ENCODE assay signal across 9 mouse cellular contexts in the genomic region with DNA sequence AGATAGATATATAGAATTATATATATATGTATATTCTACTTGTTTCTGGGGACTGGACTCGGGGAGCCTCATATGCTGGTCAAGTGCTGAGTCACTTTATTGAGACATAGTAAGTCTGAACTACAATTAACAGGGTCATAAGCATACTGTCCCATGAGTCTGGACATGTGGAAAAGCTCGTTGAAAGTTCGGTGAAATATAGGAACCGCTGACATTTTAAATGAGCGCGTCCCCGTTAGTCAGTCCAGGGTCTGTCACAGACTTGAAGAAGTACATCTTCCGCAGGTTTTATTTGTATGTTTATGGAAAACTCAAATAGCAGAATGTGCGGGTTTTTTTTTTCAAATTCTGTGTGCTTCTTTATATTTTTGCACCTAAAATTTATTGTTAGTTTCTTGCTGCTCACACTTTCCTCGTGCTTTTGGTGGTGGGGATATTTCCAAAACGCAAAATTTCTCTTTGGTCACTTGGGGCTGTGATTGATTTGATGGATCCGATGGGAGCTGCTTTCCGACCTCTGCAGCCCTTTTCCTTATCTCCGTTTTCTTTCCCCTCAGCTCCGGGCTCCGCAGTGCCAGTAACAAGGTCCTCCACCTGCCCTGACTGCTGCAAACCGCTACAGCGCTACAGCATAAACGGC. TPM values are rescaled to one million over a fixed set of nuclear protein-coding genes. Genes with fewer than 3 reads are reported as not detected.
DNase-seq lines count a peak whose midpoint lies in the region; ATAC-seq and TF ChIP-seq lines count a peak whose summit lies in the region.
"Had no signal": no experiment of that assay in that cellular context is flagged by ENCODE, and none has a peak within 500 bp of the region (broad histone marks: within the 10 kb centered on the region; RNA-seq: fewer than 3 reads in every experiment).

No protein-coding gene starts in this region.

- no peaks in the 10 kb centered on the region for H3K36me3 ChIP-seq in lung, embryonic 15.5 days
- no peaks in the 10 kb centered on the region for H3K36me3 ChIP-seq in forebrain, embryonic 11.5 days (ENCODE audit: control insufficient read depth, insufficient read depth, low read length)
- no peaks in the 10 kb centered on the region for H3K36me3 ChIP-seq in intestine, embryonic 16.5 days (ENCODE audit: control insufficient read depth, insufficient read depth, low read length)
- no peaks in the 10 kb centered on the region for H3K36me3 ChIP-seq in small intestine, adult 2 months (ENCODE audit: control insufficient read depth, insufficient read depth, low read length)

- ATAC-seq in lung, embryonic 15.5 days (ENCODE audit: borderline replicate concordance, extremely low read depth, low FRiP score, low TSS enrichment) = no peak
- ATAC-seq in forebrain, embryonic 11.5 days (replicated peaks; ENCODE audit: low FRiP score) = no peak
- no peak for ATAC-seq in intestine, embryonic 16.5 days

- peaks cover 88% of the 10 kb centered on the region for H3K27me3 ChIP-seq in lung, embryonic 15.5 days
- peaks cover 82% of the 10 kb centered on the region for H3K27me3 ChIP-seq in forebrain, embryonic 11.5 days (ENCODE audit: control insufficient read depth, insufficient read depth, low read length)
- peaks cover 69% of the 10 kb centered on the region for H3K27me3 ChIP-seq in intestine, embryonic 16.5 days (replicated peaks; ENCODE audit: control insufficient read depth, insufficient read depth, low read length)
- H3K27me3 ChIP-seq in small intestine, adult 2 months (ENCODE audit: control insufficient read depth, insufficient read depth, low read length) = peaks cover 67% of the 10 kb centered on the region

- no peak for TF ChIP-seq CTCF in small intestine, adult 2 months (IDR thresholded peaks at IDR 0.05; ENCODE audit: extremely low read depth, insufficient read length, insufficient replicate concordance, low read depth, low read length)

- H3K27ac ChIP-seq in lung, embryonic 15.5 days = no peak overlapping the region
- H3K27ac ChIP-seq in forebrain, embryonic 11.5 days (ENCODE audit: low read depth, low read length) = no peak overlapping the region
- H3K27ac ChIP-seq in intestine, embryonic 16.5 days (ENCODE audit: low read length) = no peak overlapping the region
- H3K27ac ChIP-seq in small intestine, adult 2 months (ENCODE audit: insufficient read depth, low read depth, low read length) = no peak overlapping the region

- H3K9me3 ChIP-seq in lung, embryonic 15.5 days = no peaks in the 10 kb centered on the region
- no peaks in the 10 kb centered on the region for H3K9me3 ChIP-seq in forebrain, embryonic 11.5 days (ENCODE audit: control insufficient read depth, low read length)
- no peaks in the 10 kb centered on the region for H3K9me3 ChIP-seq in intestine, embryonic 16.5 days (ENCODE audit: control insufficient read depth, low read length)

- no peak for DNase-seq in lung, postnatal 10 days
- no peak for DNase-seq in forebrain, embryonic 11.5 days (ENCODE audit: low spot score)
- no peak for DNase-seq in c-Kit-positive CD71-positive TER-119-positive erythroid progenitor cells, embryonic 14.5 days (ENCODE audit: low spot score)
- DNase-seq in adrenal gland, postnatal 36 days = no peak
- DNase-seq: thymus, postnatal 36 days had no signal

- H3K4me3 ChIP-seq in lung, embryonic 15.5 days = peak overlapping the region; percentile 22
- H3K4me3 ChIP-seq in forebrain, embryonic 11.5 days (ENCODE audit: low read depth, low read length) = no peak overlapping the region
- 0 out of 2 replicates have a peak overlapping the region, but pooled peaks have one; percentile 28 for H3K4me3 ChIP-seq in intestine, embryonic 16.5 days (ENCODE audit: low read length)
- peak overlapping the region; percentile 41 for H3K4me3 ChIP-seq in small intestine, adult 2 months (ENCODE audit: low read depth, low read length)

- no peak overlapping the region for H3K9ac ChIP-seq in lung, embryonic 15.5 days
- no peak overlapping the region for H3K9ac ChIP-seq in forebrain, embryonic 11.5 days (ENCODE audit: low read length)
- no peak overlapping the region for H3K9ac ChIP-seq in intestine, embryonic 16.5 days (ENCODE audit: low read depth, low read length)

- TF ChIP-seq POLR2A in small intestine, adult 2 months (IDR thresholded peaks at IDR 0.05; ENCODE audit: low read depth, low read length) = no peak

- peaks cover 20% of the 10 kb centered on the region for H3K4me1 ChIP-seq in lung, embryonic 15.5 days
- H3K4me1 ChIP-seq in forebrain, embryonic 11.5 days (replicated peaks; ENCODE audit: control insufficient read depth, insufficient read depth, low read length) = peaks cover 3% of the 10 kb centered on the region; the same call in 1 of the 2 replicates
- H3K4me1 ChIP-seq in intestine, embryonic 16.5 days (ENCODE audit: control insufficient read depth, insufficient read depth, low read length) = peaks cover 12% of the 10 kb centered on the region; the same call in 1 of the 2 replicates
- peaks cover 6% of the 10 kb centered on the region for H3K4me1 ChIP-seq in small intestine, adult 2 months (ENCODE audit: control insufficient read depth, insufficient read depth, insufficient read length, low read length)

- 3% methylated on average over 19 of the region's 19 CpGs for WGBS in lung, embryonic 15.5 days
- 3% methylated on average over 19 of the region's 19 CpGs for WGBS in forebrain, embryonic 11.5 days
- 5% methylated on average over 19 of the region's 19 CpGs for WGBS in intestine, embryonic 16.5 days
- 7% methylated on average over 19 of the region's 19 CpGs for WGBS in small intestine, adult 2 months

- peak overlapping the region; percentile 52 for H3K4me2 ChIP-seq in lung, embryonic 15.5 days
- H3K4me2 ChIP-seq in forebrain, embryonic 11.5 days (ENCODE audit: low read depth, low read length, severe bottlenecking) = peak overlapping the region; percentile 21; the same call in 1 of the 2 replicates
- peak overlapping the region; percentile 43; the same call in 1 of the 2 replicates for H3K4me2 ChIP-seq in intestine, embryonic 16.5 days (ENCODE audit: low read depth, low read length)

RNA-seq across cellular contexts. Expression of gene Nkx2-5, which starts 4.4 kb away (rescaled TPM):
- polyA plus RNA-seq in lung, embryonic 15.5 days (2015; fragmentation: Nextera tagmentation; extraction: Ambion mirVana) = 2.4 and 4.6 TPM in 2 replicates
- not detected in 2 replicates for polyA plus RNA-seq in forebrain, embryonic 11.5 days (2014; fragmentation: Nextera tagmentation; extraction: Ambion mirVana)
- polyA plus RNA-seq in intestine, embryonic 16.5 days (2015; fragmentation: Nextera tagmentation; extraction: Ambion mirVana) = 0.09 TPM in 1 of 2 replicates, not detected in the other
- 0.11 and 3.5 TPM in 2 replicates for polyA plus RNA-seq in small intestine, adult 2 months (2012; rRNA removed)
- not detected for total RNA-seq in adrenal gland, postnatal 36 days (2021)
- total RNA-seq: common myeloid progenitor, adult 5-6 weeks had no signal
